Mouse (Mus musculus) embryonic facial prominence, embryonic 10.5 days (tissue): ENCODE measurements around the gene Lyrm4. TPM values are rescaled to one million over a fixed set of nuclear protein-coding genes. Genes with fewer than 3 reads are reported as not detected.

Source experiments
- DNase-seq: peaks from one replicate; pipeline ENCODE4 v3.0.0-alpha.2; 2017; ENCODE audit warnings: low spot score
- H3K27ac ChIP-seq: fragments of 300-500 bp; sonication (generic); replicated peaks from 2 replicates; pipeline ENCODE4 v1.5.1; 2016; ENCODE audit warnings: mild to moderate bottlenecking
- H3K27me3 ChIP-seq: fragments of 300-500 bp; sonication (generic); replicated peaks from 2 replicates; pipeline ENCODE4 v1.6.1; 2016; ENCODE audit warnings: low read depth, mild to moderate bottlenecking; ENCODE audit not compliant: poor library complexity, severe bottlenecking
- H3K36me3 ChIP-seq: fragments of 300-500 bp; sonication (generic); replicated peaks from 2 replicates; pipeline ENCODE4 v1.6.1; 2016; ENCODE audit warnings: mild to moderate bottlenecking, moderate library complexity
- H3K4me1 ChIP-seq: fragments of 300-500 bp; sonication (generic); 2 replicates; pipeline ENCODE4 v1.6.1; 2016
- H3K4me3 ChIP-seq: fragments of 300-500 bp; sonication (generic); 2 replicates; pipeline ENCODE4 v1.5.1; 2016; ENCODE audit warnings: mild to moderate bottlenecking, moderate library complexity
- H3K9me3 ChIP-seq: fragments of 300-500 bp; sonication (generic); 2 replicates; pipeline ENCODE4 v1.6.1; 2016; ENCODE audit warnings: mild to moderate bottlenecking
- WGBS: fragments of 180-500 bp; shearing (Covaris S2); methylation state at CpG from one replicate; pipeline ENCODE4 v1.1.7; 2016; 5-methylcytosine and 5-hydroxymethylcytosine counted together
- polyA plus RNA-seq: library from polyadenylated mRNA; unstranded; fragments of >200 nt; fragmentation: Nextera tagmentation; extraction: Ambion mirVana; gene quantifications from 2 replicates; pipeline ENCODE4 v1.2.1, GENCODE M21; 2016

The Lyrm4 gene
- polyA plus RNA-seq, 1 experiment from 2014 or later: 22.7 TPM

DNA sequence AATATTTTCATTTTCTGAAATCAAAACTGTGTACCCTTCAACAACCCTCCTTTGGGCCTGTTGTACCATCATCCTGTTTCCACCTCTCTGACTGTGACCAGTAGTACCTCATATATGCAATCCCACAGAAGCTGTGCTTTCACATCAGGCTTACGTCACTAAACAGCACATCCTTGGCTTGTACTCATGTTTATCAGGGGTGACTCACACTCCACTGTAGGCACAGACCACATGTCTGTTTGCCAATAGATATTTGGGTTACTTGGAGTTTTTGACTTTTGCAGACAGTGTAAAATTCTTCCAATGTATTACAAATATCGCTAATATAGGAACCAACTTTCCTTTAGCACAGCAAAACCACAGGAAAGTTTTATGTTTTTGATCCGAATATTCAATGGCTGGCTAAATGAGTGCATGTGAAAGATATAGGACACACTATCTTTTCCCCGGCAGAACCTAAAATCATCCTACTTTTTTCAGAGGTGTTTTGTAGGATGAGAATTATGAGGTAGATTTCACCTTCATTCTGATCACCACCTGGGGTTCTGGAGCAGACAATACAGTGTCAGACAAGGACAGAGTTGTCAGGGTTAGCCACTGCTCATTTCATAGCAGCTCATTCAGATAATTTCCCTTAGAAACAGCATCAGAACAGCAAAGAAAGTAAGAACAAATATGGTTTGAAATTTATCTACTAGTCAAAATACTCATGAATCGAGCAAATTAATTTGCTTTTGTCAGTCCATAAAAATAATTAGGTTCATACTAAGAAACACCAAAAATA is 30.5 kb downstream of the Lyrm4 start:
- H3K4me1 ChIP-seq: no peaks in the 10 kb centered on the region
- H3K9me3 ChIP-seq: no peaks in the 10 kb centered on the region
- H3K4me3 ChIP-seq: no peak overlapping the region
- H3K27me3 ChIP-seq: no peaks in the 10 kb centered on the region
- H3K27ac ChIP-seq: no peak overlapping the region
- H3K36me3 ChIP-seq: no peaks in the 10 kb centered on the region; the same call in 1 of the 2 replicates
- 94% methylated on average over 5 of the region's 5 CpGs for WGBS
- no peak for DNase-seq

DNA sequence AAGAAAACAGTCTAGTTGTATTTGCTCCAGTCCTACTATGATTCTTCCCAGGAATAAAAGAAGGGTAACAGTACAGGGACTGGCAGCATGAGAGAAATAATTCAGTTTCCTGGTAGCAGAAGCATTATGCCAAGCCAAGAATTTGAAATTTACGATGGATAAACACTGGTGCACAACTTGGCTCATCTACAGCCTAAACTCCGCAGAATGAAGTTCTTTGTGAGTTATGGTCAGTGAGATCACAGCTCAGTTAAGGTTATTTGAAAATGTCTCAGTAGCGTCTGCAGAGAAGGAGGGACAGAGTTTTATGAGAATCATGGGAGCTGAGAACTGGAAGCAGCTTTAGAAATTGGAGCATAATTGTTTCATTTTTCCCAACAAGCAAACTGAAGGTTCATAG is 31.4 kb downstream of the Lyrm4 start:
- Histone ChIP-seq H3K4me1 (no peaks in the 10 kb centered on the region), H3K27ac (no peak overlapping the region), H3K9me3 (no peaks in the 10 kb centered on the region), H3K36me3 (no peaks in the 10 kb centered on the region; the same call in 1 of the 2 replicates), H3K4me3 (no peak overlapping the region), H3K27me3 (no peaks in the 10 kb centered on the region)
- 93% methylated on average over 3 of the region's 3 CpGs for WGBS
- no peak for DNase-seq

DNA sequence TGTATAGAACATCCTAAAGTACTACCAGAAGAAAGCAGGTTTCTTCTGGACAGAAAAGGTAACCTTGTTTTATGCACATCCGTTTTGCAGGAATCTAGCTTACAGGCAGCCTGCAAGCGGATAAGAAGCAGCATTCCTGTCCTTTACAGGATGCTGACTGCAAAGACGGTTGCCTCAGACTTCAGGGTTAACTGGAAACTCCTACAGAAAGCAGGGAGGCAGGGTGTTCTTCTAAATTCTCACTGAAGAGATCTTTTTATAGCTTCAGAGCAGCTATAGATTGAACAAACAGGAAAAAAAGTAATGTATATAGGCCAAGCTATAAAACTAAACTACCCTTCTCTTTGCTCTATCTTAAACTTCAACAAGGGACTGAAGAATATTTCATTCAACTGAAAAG is 32.6 kb downstream of the Lyrm4 start:
- no peak overlapping the region for H3K4me3 ChIP-seq
- no peaks in the 10 kb centered on the region; the same call in 1 of the 2 replicates for H3K36me3 ChIP-seq
- H3K4me1 ChIP-seq: no peaks in the 10 kb centered on the region
- no peak overlapping the region for H3K27ac ChIP-seq
- WGBS: 90% methylated on average over 3 of the region's 3 CpGs
- no peaks in the 10 kb centered on the region for H3K9me3 ChIP-seq
- no peak for DNase-seq
- no peaks in the 10 kb centered on the region for H3K27me3 ChIP-seq

DNA sequence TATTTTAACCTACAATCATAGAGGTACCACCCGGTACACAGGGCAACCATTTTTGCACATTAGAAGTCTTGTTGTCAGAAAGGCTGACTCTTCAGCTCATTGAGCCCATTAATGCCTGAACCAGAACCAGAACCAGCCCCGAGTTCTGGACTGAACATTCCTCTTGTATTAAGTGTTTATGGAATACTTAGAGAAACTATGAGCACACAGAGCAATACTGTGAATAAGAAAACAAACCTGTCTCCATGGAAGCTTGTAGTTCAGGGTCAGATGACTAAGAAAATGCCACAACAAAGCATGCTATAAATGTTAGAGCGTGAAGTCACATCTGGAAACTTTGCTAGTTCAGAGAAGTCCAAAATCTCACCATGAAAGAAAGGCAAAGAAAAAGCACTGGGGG is 35.7 kb downstream of the Lyrm4 start:
- Histone ChIP-seq H3K36me3 (no peaks in the 10 kb centered on the region), H3K4me3 (no peak overlapping the region), H3K9me3 (no peaks in the 10 kb centered on the region), H3K4me1 (no peaks in the 10 kb centered on the region), H3K27ac (no peak overlapping the region), H3K27me3 (no peaks in the 10 kb centered on the region)
- 91% methylated on average over 3 of the region's 3 CpGs for WGBS
- no peak for DNase-seq

DNA sequence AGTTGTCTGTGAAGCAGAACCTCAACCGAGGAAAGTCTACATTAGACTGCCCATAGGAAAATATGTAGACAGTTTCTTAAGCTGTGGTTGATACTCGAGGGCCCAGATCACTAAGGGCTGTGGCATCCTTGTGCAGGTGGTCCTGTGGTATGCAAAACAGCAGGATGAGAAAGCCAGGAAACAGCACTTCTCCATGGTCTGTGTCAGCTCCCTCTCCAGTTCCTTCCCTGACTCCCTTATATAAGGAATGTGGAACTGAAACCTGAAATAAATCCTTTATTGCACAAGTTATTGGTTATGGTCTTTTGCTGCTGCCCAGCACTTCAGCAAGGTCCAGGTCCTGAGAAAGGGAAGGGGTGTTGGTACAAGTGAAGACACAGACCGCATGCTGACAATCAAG is 42.8 kb downstream of the Lyrm4 start:
- 88% methylated on average over 3 of the region's 3 CpGs for WGBS
- H3K9me3 ChIP-seq: no peaks in the 10 kb centered on the region
- H3K36me3 ChIP-seq: no peaks in the 10 kb centered on the region
- no peaks in the 10 kb centered on the region for H3K4me1 ChIP-seq
- no peak overlapping the region for H3K27ac ChIP-seq
- DNase-seq: no peak
- H3K27me3 ChIP-seq: no peaks in the 10 kb centered on the region
- H3K4me3 ChIP-seq: no peak overlapping the region

DNA sequence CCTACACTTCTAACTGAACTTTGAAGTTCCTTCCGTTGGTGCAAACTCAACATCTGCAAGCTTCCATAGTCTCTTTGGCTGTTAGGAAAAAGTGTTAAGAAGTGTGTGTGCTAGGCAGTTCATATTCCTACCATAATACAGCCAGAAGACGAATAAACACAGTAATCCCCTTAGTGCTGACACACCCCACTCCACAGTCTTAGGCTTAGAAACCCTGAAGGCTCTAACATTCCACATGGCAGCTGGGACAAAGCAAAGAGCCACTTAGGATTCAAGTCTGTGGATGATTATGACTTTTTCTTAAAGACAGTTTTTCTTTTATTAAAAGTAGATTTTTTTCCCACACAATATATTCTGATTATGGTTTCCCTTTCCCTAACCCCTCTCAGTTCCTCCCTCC is 50.6 kb downstream of the Lyrm4 start:
- H3K36me3 ChIP-seq: no peaks in the 10 kb centered on the region
- no peaks in the 10 kb centered on the region for H3K4me1 ChIP-seq
- 82% methylated on average over 2 of the region's 2 CpGs for WGBS
- H3K27ac ChIP-seq: no peak overlapping the region
- no peak for DNase-seq
- no peaks in the 10 kb centered on the region for H3K9me3 ChIP-seq
- no peak overlapping the region for H3K4me3 ChIP-seq
- no peaks in the 10 kb centered on the region for H3K27me3 ChIP-seq

DNA sequence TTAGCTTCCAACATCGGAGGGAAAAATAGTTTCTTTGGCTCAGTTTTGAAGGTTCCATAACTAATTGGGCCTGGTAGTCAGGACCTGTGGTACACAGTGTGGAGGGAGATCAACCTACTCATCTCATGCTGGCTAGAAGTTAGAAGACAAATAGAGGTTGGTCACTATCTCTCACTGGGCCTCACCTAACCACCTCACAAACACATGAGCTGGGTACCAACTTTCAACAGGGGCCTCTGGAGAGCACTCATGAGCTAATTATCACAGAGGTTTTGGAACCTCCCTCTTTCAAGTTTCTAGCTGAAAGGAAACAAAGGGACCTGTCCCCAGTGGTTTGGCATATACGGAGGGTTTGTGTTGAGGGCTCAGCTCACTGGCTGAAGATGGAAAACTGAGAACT is 59.8 kb downstream of the Lyrm4 start:
- Histone ChIP-seq H3K27ac (no peak overlapping the region), H3K9me3 (no peaks in the 10 kb centered on the region), H3K4me3 (no peak overlapping the region), H3K4me1 (peaks cover 5% of the 10 kb centered on the region; the same call in 1 of the 2 replicates), H3K36me3 (no peaks in the 10 kb centered on the region), H3K27me3 (no peaks in the 10 kb centered on the region)
- 67% methylated on average over 2 of the region's 2 CpGs for WGBS
- DNase-seq: no peak

DNA sequence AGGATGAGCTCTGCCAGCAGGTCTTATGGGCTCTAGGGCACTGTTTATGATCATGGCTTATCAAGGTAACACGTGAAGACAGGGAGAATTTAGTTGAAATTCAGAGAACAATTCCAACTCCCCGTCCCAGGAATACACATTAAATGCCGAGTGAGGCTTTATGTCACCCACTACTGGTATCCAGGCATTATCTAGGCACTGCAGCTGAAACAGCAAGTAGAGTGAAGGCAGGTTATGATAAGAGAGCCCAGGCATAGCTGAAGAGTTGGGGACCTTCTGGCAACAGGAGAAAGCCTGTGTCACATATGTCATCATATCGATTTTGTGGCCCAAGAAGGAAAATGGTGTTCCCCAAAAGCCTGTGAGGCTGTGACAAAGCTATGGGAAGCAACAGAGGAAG is 60.4 kb downstream of the Lyrm4 start:
- no peak for DNase-seq
- H3K4me3 ChIP-seq: no peak overlapping the region
- no peaks in the 10 kb centered on the region for H3K27me3 ChIP-seq
- H3K27ac ChIP-seq: no peak overlapping the region
- no peaks in the 10 kb centered on the region for H3K9me3 ChIP-seq
- H3K36me3 ChIP-seq: no peaks in the 10 kb centered on the region
- H3K4me1 ChIP-seq: peaks cover 5% of the 10 kb centered on the region; the same call in 1 of the 2 replicates
- WGBS: 90% methylated on average over 4 of the region's 4 CpGs

DNA sequence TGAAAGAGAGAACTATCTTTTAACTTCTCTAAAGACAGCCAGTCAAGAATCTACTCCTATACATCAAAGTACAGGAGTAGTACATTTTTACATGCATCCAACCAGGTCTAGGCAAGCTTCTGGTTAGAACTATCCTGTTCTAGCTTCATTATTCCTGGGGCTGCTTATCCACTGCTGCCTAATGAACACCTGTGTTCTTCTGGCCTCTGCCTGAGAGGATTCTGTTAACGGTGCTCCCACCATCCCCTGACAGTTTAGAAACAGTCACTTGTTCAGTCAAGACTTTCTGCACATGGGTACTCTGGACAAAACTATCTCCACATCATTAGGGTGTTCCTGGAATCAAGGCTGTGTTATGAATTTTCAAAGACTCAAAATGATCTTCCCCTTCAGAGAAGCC is 60.8 kb downstream of the Lyrm4 start:
- peaks cover 5% of the 10 kb centered on the region; the same call in 1 of the 2 replicates for H3K4me1 ChIP-seq
- DNase-seq: no peak
- H3K27ac ChIP-seq: no peak overlapping the region
- no peaks in the 10 kb centered on the region for H3K27me3 ChIP-seq
- H3K9me3 ChIP-seq: no peaks in the 10 kb centered on the region
- H3K36me3 ChIP-seq: no peaks in the 10 kb centered on the region
- WGBS: 88% methylated on average over 1 of the region's 1 CpGs
- no peak overlapping the region for H3K4me3 ChIP-seq

DNA sequence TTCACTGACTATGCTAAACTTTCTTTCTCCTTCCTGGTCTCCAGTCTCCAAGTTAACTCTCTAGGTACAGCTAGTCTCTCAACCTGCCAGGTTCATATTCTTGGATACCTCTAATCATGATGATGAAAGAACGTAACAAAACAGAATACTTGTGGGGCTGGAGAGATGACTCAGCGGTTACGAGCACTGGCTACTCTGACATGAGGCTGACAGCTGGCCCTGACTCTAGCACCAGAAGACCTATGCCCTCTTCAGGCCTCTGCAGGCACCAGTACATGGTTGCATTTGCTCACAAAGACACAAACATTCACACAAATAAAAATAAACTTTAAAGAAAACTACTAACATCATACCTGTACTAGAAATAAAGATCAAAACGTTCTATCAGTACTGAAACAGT is 81.8 kb downstream of the Lyrm4 start:
- no peaks in the 10 kb centered on the region for H3K9me3 ChIP-seq
- no peak overlapping the region for H3K4me3 ChIP-seq
- 80% methylated on average over 4 of the region's 4 CpGs for WGBS
- H3K36me3 ChIP-seq: no peaks in the 10 kb centered on the region
- no peaks in the 10 kb centered on the region for H3K27me3 ChIP-seq
- H3K4me1 ChIP-seq: no peaks in the 10 kb centered on the region
- DNase-seq: no peak
- no peak overlapping the region for H3K27ac ChIP-seq

DNA sequence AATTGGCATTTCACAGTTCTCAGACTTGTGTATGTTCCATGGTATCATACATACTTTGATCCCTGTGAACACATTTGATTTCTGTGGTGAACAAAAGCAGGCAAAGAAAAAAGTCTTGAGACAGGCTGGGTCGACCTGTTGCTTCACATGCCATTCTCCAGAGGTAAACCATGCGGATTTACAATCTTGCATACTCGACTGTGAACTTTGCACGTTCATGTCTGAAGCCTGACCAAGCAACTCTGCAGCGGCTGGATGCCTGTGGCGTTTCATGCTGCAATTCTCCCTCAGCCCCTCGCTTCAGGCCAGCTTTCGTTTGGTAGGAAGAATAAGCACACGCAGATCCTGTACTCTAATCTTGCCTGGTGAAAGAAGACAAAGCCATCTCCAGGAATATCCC is 85.4 kb downstream of the Lyrm4 start:
- H3K4me1 ChIP-seq: no peaks in the 10 kb centered on the region
- no peak overlapping the region for H3K4me3 ChIP-seq
- no peaks in the 10 kb centered on the region for H3K27me3 ChIP-seq
- 82% methylated on average over 9 of the region's 9 CpGs for WGBS
- H3K27ac ChIP-seq: no peak overlapping the region
- H3K36me3 ChIP-seq: no peaks in the 10 kb centered on the region
- no peak for DNase-seq
- H3K9me3 ChIP-seq: no peaks in the 10 kb centered on the region

DNA sequence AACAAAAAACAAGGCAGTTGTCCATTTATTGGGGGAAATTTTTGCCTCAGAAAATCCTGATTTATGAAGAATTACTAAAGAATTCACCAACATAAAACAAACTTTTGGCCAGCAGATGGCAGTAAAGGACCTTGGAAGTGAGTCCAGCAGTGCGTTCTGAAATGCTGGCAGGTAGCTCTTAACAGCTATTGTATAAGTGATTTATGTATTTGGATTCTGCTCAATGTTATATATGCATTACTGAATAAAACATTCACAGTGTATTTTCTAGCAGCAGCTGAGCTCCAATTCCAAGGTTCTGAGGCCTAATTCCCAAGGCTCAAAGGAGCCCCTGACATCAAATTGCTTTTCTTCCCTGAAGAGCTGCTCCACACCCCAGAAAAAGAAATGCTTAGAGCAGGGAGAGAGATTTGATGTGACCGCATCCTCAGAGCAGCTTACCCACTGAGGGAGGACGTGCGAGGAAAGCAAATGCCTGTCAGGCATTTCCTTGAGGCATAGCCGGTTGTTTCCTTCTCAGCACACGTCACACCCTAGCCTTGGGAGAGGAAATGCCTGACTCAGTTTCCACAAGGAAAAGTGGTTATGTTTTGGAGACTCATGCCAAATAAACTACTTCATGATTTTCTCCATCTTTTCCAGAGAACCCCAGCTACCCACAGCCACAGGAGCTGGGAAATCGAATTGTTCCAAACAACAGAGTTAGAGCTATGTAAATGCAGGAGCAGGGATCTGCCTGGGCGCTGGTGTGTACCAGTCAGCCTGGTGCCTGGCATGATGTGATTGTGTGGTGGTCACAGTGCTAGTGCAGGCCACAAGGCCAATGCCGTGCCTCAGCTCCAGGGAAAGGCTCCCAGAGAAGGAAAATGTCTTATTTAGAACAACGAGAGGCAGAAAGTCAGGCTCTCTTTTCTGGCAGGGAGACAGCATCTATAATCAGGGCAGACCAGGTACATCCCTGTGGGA is 97.7 kb downstream of the Lyrm4 start:
- H3K4me1 ChIP-seq: no peaks in the 10 kb centered on the region
- no peaks in the 10 kb centered on the region for H3K27me3 ChIP-seq
- 70% methylated on average over 10 of the region's 10 CpGs for WGBS
- H3K4me3 ChIP-seq: no peak overlapping the region
- H3K27ac ChIP-seq: no peak overlapping the region
- H3K36me3 ChIP-seq: no peaks in the 10 kb centered on the region
- DNase-seq: peak; percentile 49
- H3K9me3 ChIP-seq: no peaks in the 10 kb centered on the region

DNA sequence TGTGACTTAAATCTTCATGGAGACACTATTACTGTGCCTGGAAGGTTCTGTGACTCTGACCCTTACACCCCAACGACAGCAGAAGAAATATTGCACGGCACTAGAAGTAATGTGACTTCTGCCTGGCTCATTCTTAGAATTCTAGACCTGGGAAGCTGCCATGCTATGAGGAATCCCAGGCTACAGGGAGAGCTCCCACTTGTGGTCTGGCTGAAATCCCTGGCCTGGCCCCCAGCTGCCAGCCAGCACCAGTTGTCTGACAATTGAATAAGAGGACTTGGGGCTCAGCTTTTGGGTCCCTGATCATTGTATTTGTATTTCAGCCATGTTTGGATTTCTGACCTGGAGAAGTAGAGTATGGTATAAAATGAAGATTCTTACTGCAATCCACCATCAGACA is 99.3 kb downstream of the Lyrm4 start:
- no peak overlapping the region for H3K4me3 ChIP-seq
- H3K9me3 ChIP-seq: no peaks in the 10 kb centered on the region
- no peaks in the 10 kb centered on the region for H3K4me1 ChIP-seq
- no peak for DNase-seq
- 72% methylated on average over 2 of the region's 2 CpGs for WGBS
- no peak overlapping the region for H3K27ac ChIP-seq
- H3K36me3 ChIP-seq: no peaks in the 10 kb centered on the region
- no peaks in the 10 kb centered on the region for H3K27me3 ChIP-seq
